Mouse (Mus musculus) gonadal fat pad, adult 2 months (tissue): Measurements from ENCODE around the gene Pgd. TPM values are rescaled to one million over a fixed set of nuclear protein-coding genes. Genes with fewer than 3 reads are reported as not detected.
"Not testable (repeated sequence)": the region's sequence is repeated elsewhere in the genome, so short reads cannot be mapped to it uniquely, and the experiment has no call there.

Experiments
- DNase-seq: peaks from one replicate; pipeline ENCODE4 v3.0.0-alpha.2; 2012; ENCODE audit warnings: low read depth
- polyA plus RNA-seq: library from polyadenylated mRNA; depleted of rRNA; stranded (reverse); fragments of >200 nt; gene quantifications from 2 replicates; pipeline ENCODE4 v1.2.3, GENCODE M21; 2012; rRNA removed

Pgd gene
- 230 and 303 TPM in 2 replicates for polyA plus RNA-seq

- DNase-seq: no peak
These were observed at the start of gene Pgd for GRCm38 (mm10) chr4:149166215-149166946. Gene Pgd (minus strand): TSS chr4:149166771.

- no peak for DNase-seq
These were observed 49.4 kb upstream of the Pgd start for GRCm38 (mm10) chr4:149215982-149216381.

GRCm38 (mm10) chr4:149215397-149215796, 48.8 kb upstream of the Pgd start:
- no peak for DNase-seq

- not testable (repeated sequence) for DNase-seq
These were observed 47.9 kb upstream of the Pgd start for GRCm38 (mm10) chr4:149214468-149214867.

GRCm38 (mm10) chr4:149213466-149213865, 46.9 kb upstream of the Pgd start:
- DNase-seq: no peak

- not testable (repeated sequence) for DNase-seq
These were observed 44.9 kb upstream of the Pgd start for GRCm38 (mm10) chr4:149211441-149211840.

GRCm38 (mm10) chr4:149202467-149202866, 35.9 kb upstream of the Pgd start:
- DNase-seq: peak; percentile 24

- DNase-seq: no peak
These were observed 34.5 kb upstream of the Pgd start for GRCm38 (mm10) chr4:149201110-149201509.

- no peak for DNase-seq
These were observed 30.6 kb upstream of the Pgd start for GRCm38 (mm10) chr4:149197180-149197579.

- no peak for DNase-seq
These were observed 24.5 kb upstream of the Pgd start for GRCm38 (mm10) chr4:149191103-149191502.

GRCm38 (mm10) chr4:149188563-149188962, 22.0 kb upstream of the Pgd start:
- no peak for DNase-seq

- no peak for DNase-seq
These were observed 16.2 kb upstream of the Pgd start for GRCm38 (mm10) chr4:149182755-149183154.

GRCm38 (mm10) chr4:149182192-149182591, 15.6 kb upstream of the Pgd start:
- DNase-seq: no peak

- DNase-seq: no peak
These were observed 13.0 kb upstream of the Pgd start for GRCm38 (mm10) chr4:149179573-149179972.

- DNase-seq: no peak
These were observed 12.6 kb upstream of the Pgd start for GRCm38 (mm10) chr4:149179160-149179559.

GRCm38 (mm10) chr4:149178328-149178727, 11.8 kb upstream of the Pgd start:
- DNase-seq: no peak

- DNase-seq: no peak
These were observed 10.5 kb upstream of the Pgd start for GRCm38 (mm10) chr4:149177046-149177445.

GRCm38 (mm10) chr4:149176645-149177044, 10.1 kb upstream of the Pgd start:
- no peak for DNase-seq

- DNase-seq: no peak
These were observed 7.1 kb upstream of the Pgd start for GRCm38 (mm10) chr4:149173661-149174060.

GRCm38 (mm10) chr4:149172666-149173065, 6.1 kb upstream of the Pgd start:
- peak; percentile 90 for DNase-seq

GRCm38 (mm10) chr4:149172083-149172482, 5.5 kb upstream of the Pgd start:
- no peak for DNase-seq

GRCm38 (mm10) chr4:149171581-149171981, 5.0 kb upstream of the Pgd start:
- DNase-seq: no peak

- DNase-seq: peak; percentile 90
These were observed 3.9 kb upstream of the Pgd start for GRCm38 (mm10) chr4:149170394-149170931.

GRCm38 (mm10) chr4:149169926-149170325, 3.4 kb upstream of the Pgd start:
- DNase-seq: peak; percentile 80
